Mouse (Mus musculus) thymus, adult 2 months (tissue): ENCODE measurements at regions not wholly inside any gene's neighbourhood (a gene's known extent, or its start where the extent isn't known, plus 50 kb on each side); places are given as distances from the start of the nearest gene placed in this dataset.
"Not testable (repeated sequence)": the region's sequence is repeated elsewhere in the genome, so short reads cannot be mapped to it uniquely, and the experiment has no call there.

Source experiments
- DNase-seq: peaks from one replicate; pipeline ENCODE4 v3.0.0; 2021
- H3K27ac ChIP-seq: fragments of 200-500 bp; 2 replicates; pipeline ENCODE4 v1.5.1; 2012; ENCODE audit warnings: low read length, control low read depth; ENCODE audit not compliant: control insufficient read depth, insufficient read depth
- H3K27me3 ChIP-seq: fragments of 200-500 bp; 2 replicates; pipeline ENCODE4 v1.6.1; 2012; ENCODE audit warnings: mild to moderate bottlenecking, low read length, moderate library complexity, mixed read lengths; ENCODE audit not compliant: control insufficient read depth, insufficient read depth
- H3K36me3 ChIP-seq: fragments of 200-500 bp; 2 replicates; pipeline ENCODE4 v1.6.1; 2012; ENCODE audit warnings: mild to moderate bottlenecking, low read length, moderate library complexity; ENCODE audit not compliant: control insufficient read depth, insufficient read depth
- H3K4me1 ChIP-seq: fragments of 200-500 bp; replicated peaks from 2 replicates; pipeline ENCODE4 v1.6.1; 2012; ENCODE audit warnings: low read length; ENCODE audit not compliant: control insufficient read depth, insufficient read depth
- H3K4me3 ChIP-seq: fragments of 200-500 bp; 2 replicates; pipeline ENCODE4 v1.5.1; 2012; ENCODE audit warnings: mild to moderate bottlenecking, low read length, control low read depth, moderate library complexity; ENCODE audit not compliant: control insufficient read depth, insufficient read depth
- WGBS: fragments of 180-500 bp; shearing (Covaris S2); methylation state at CpG from one replicate; pipeline ENCODE4 v1.1.7; 2018; 5-methylcytosine and 5-hydroxymethylcytosine counted together

DNA sequence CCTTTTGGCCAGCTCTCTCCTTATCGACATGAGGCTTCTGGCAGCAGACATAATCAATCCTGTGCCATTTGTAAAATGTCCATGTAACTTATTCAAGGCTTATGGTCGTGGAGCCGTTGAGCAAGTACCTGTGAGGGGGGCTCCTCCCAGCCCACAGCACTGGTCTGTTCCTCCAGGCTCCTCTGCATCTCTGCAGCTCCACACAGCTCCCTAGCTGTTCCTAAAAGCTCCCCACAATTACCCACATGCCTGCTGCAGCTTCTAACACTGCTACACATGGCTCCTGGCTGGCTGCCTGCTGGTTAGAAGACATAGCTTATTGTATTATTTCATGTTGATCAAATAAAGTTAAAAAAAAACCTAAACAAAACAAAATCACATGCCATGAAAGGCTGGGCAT, 77.9 kb downstream of the Tcp10c start:
- not testable (repeated sequence) for DNase-seq, H3K27ac ChIP-seq, H3K4me1 ChIP-seq, H3K27me3 ChIP-seq, H3K4me3 ChIP-seq, H3K36me3 ChIP-seq
- 82% methylated on average over 3 of the region's 3 CpGs for WGBS

- 91% methylated on average over 7 of the region's 7 CpGs for WGBS
- not testable (repeated sequence) for H3K4me3 ChIP-seq, H3K36me3 ChIP-seq, H3K4me1 ChIP-seq, H3K27ac ChIP-seq, H3K27me3 ChIP-seq, DNase-seq
Measured at GRCm38 (mm10) chr17:13434146-13434545, 79.8 kb downstream of the Tcp10c start.

DNA sequence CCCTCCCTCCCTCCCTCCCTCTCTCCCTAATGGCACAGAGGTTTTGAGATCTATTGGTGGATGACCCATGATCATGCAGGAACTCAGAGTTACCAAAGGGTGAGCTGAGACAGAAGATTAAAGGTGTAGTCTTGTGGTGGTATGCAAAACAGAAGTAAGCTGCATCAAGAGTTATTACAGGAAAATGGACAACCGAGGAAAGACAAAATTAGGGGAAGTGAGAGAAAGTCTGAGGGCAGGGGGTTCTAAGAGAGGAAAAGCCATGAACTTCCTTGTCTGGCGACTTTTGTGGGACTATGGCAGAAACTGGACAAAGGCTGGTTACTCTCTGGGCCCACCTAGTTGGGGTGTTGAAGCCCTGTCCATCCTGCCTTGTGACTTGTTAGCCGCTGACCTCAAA, 84.4 kb downstream of the Tcp10c start:
- H3K4me1 ChIP-seq, H3K36me3 ChIP-seq, H3K27ac ChIP-seq, DNase-seq, H3K27me3 ChIP-seq, H3K4me3 ChIP-seq: not testable (repeated sequence)
- WGBS, result 74% methylated on average over 3 of the region's 3 CpGs

GRCm38 (mm10) chr17:13440708-13441530, 86.5 kb downstream of the Tcp10c start:
- H3K4me1 ChIP-seq, H3K27me3 ChIP-seq, H3K36me3 ChIP-seq, H3K27ac ChIP-seq, DNase-seq, H3K4me3 ChIP-seq: not testable (repeated sequence)
- 80% methylated on average over 9 of the region's 9 CpGs for WGBS

GRCm38 (mm10) chr17:13442229-13442628, 87.9 kb downstream of the Tcp10c start:
- H3K36me3 ChIP-seq, H3K27me3 ChIP-seq, H3K4me1 ChIP-seq, H3K4me3 ChIP-seq, DNase-seq, H3K27ac ChIP-seq: not testable (repeated sequence)
- WGBS, result 94% methylated on average over 6 of the region's 6 CpGs

DNA sequence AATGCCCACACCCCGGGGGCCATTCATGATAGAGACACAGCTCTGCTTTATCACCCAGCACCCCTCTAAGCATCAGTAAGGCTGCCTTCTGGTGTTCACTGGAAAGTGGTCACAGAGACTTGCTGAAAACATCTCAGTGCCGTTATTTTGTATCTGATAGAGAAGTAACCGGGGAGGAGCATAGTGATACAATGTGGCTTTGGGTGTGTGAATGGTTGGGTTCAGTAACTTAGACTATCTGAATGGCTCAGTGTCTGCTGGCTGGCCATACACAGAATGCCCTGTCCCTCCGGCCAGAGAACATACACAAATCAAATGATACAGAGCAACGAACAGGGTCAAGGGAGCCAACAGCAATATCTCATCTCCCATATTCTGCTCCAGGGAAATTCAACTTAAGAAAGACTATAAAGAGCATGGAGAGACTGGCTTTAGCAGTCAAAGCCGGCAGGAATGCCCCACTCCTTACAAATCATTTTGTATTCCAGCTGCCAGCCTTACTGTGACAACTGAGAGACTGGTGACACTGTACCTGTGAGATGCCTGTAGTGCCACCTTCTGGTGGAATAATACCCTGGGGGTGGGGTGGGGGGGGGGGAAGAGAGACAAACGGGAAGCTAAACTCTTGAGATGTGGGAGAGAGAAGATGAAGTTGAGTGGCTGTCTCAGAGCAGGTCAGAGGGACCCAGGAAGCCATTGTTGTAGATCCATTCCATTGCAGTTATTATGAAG, 102.7 kb downstream of the Tcp10c start:
- not testable (repeated sequence) for H3K4me1 ChIP-seq, H3K36me3 ChIP-seq, H3K4me3 ChIP-seq, H3K27ac ChIP-seq, H3K27me3 ChIP-seq, DNase-seq
- 85% methylated on average over 7 of the region's 7 CpGs for WGBS

- H3K4me1 ChIP-seq, DNase-seq, H3K36me3 ChIP-seq, H3K27ac ChIP-seq, H3K27me3 ChIP-seq, H3K4me3 ChIP-seq: not testable (repeated sequence)
- WGBS, result 89% methylated on average over 2 of the region's 2 CpGs
Measured at GRCm38 (mm10) chr17:13457942-13458341, 103.6 kb downstream of the Tcp10c start.

DNA sequence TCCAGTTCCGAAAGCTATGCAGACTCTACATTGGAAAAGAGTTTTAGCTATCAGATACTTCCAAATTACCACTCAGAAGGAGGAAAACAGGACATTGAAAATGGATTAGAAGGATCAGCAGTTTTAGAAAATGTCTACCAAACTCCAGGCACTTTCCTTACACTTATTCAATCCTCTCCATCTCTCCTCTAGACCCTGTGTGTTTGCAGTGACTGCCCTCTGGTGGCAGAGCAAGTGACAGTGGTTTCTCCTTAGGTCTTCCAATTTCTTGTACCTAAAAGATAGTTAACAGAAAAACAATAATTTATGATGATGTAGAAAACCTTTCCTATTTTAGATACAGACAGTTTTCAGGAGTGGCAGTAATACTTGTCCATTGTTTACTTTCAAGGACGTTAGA, 104.4 kb downstream of the Tcp10c start:
- not testable (repeated sequence) for H3K4me1 ChIP-seq, H3K27me3 ChIP-seq, DNase-seq, H3K27ac ChIP-seq, H3K36me3 ChIP-seq, H3K4me3 ChIP-seq
- 70% methylated on average over 1 of the region's 2 CpGs for WGBS

DNA sequence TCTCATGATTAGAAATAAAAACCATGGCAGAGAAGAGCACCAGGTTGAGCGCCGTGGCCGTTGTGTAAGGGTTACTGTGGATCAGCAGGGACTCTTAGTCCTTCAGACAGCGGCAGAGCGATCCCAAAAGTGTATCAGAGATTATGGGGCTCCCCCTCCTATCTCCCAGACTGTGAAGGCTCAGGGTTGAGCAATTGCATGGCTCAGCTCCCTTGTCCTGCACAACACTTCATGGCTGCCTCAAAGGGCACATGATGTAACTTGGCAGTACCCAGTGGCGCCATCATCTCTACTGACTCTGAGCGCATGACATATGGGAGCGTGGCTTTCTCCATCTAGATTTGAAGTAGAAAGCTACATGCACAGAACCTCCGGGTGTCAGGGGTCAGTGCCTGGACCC, 108.3 kb downstream of the Tcp10c start:
- H3K4me3 ChIP-seq, H3K27ac ChIP-seq, DNase-seq, H3K36me3 ChIP-seq, H3K4me1 ChIP-seq, H3K27me3 ChIP-seq: not testable (repeated sequence)
- WGBS, result 93% methylated on average over 3 of the region's 9 CpGs

DNA sequence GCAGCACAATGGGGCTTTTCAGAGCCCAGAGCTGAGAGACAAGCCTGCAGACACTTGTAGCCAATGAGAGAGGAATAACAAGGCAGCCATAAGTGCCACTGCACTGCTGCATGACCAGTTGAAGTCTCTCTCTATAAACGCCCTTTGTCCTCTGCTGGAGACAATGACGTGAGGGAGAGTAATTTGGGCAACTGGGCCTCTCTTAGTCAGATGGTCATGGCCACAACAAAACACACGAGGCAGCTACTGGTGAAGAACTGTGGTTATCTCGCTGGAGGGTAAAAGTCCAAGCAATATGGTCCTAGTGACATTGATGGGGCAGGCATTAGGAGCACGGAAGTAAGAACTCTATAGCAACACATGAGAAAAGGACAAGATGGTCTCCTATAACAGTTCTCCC, 111.5 kb downstream of the Tcp10c start:
- H3K4me3 ChIP-seq, DNase-seq, H3K27me3 ChIP-seq, H3K27ac ChIP-seq, H3K4me1 ChIP-seq, H3K36me3 ChIP-seq: not testable (repeated sequence)
- 74% methylated on average over 5 of the region's 5 CpGs for WGBS

DNA sequence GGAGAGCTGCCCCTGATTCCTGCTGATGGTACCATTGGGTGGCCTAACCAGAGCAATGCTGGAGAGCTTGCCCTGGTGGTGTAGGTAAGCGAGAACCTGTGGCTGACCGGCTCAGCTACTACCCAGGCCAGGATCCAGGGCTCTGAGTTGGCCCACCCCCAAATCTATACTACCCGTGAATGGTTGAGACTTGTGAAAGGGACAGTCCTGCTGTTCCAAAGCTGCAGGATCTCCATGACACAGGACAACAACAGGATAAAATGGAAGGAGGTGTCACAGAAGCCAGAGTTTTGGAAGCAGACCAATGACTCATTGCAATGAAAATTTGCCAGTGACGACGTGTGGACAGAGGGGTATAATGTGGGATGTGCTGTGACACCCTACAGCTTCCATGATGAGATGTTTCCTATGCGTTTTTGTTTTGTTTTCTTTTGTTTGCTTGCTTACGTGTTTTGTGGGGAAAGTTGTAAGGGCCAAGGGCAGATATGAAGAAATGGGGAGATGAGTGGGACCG, 115.6 kb downstream of the Tcp10c start:
- WGBS, result 89% methylated on average over 8 of the region's 8 CpGs
- not testable (repeated sequence) for H3K36me3 ChIP-seq, H3K27ac ChIP-seq, H3K4me3 ChIP-seq, H3K4me1 ChIP-seq, H3K27me3 ChIP-seq, DNase-seq
